Mouse (Mus musculus) embryonic fibroblast, embryonic 13.5 days (primary cell): ENCODE data around the gene Proser3.

Experiments
- CTCF ChIP-seq: IDR thresholded peaks from 2 replicates; pipeline ENCODE4 v1.5.1; 2011; ENCODE audit warnings: mild to moderate bottlenecking, control low read depth, low read length, moderate library complexity, borderline replicate concordance; ENCODE audit not compliant: insufficient read depth
- POLR2A ChIP-seq: IDR thresholded peaks from 2 replicates; pipeline ENCODE4 v1.6.1; 2011; ENCODE audit warnings: low read depth, mild to moderate bottlenecking, control low read depth, low read length, moderate library complexity

GRCm38 (mm10) chr7:30564970-30565571 lies 13.0 kb upstream of the Proser3 start, which contains the start of gene Igflr1:
- TF ChIP-seq CTCF = no peak
- no peak for TF ChIP-seq POLR2A
